In the genomic region with DNA sequence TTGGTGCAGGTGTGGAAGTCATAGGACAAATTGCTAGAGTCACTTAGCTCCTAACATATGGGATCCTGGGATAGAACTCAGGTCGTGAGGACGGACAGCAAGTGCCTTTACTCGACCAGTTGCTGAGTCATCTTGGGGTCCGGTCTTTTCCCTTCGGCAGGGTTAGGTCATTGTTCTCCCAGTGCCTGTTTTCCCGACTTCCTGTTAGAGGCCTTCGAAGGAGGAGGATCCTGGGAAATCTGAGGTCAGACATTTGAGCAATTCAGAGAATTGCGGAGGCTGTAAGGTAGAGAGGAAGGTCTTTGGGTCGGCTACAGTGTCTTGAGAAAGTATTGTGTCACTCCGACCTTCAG, we compare ENCODE assay signal across 8 mouse cellular contexts. TPM values are rescaled to one million over a fixed set of nuclear protein-coding genes. Genes with fewer than 3 reads are reported as not detected.
DNase-seq lines count a peak whose midpoint lies in the region; ATAC-seq and TF ChIP-seq lines count a peak whose summit lies in the region.

No protein-coding gene starts in this region.

- no peaks in the 10 kb centered on the region for H3K9me3 ChIP-seq in intestine, embryonic 14.5 days (ENCODE audit: control insufficient read depth, low read length)
- H3K9me3 ChIP-seq in lung, embryonic 15.5 days, result no peaks in the 10 kb centered on the region
- H3K9me3 ChIP-seq in stomach, embryonic 16.5 days (replicated peaks; ENCODE audit: control insufficient read depth, low read length), result no peaks in the 10 kb centered on the region

- DNase-seq in cerebellum, adult 2 months, result peak in 1 of 2 experiments; percentile 32
- no peak for DNase-seq in cerebellum, adult 18-20 months
- no peak for DNase-seq in intestine, embryonic 14.5 days (ENCODE audit: low spot score)
- no peak for DNase-seq in urinary bladder, postnatal 4 days (ENCODE audit: low spot score in 2 of 2)
- no peak for DNase-seq in left cerebral cortex, postnatal 36 days (ENCODE audit: low spot score in 2 of 2)

- intact Hi-C loops in left cerebral cortex, postnatal 36 days (cut with DNase I), result loop anchor here (2.0 kb wide), 1 partner anchor 16 kb away; no protein-coding TSS in a partner anchor

- TF ChIP-seq POLR2A in cerebellum, adult 2 months (IDR thresholded peaks at IDR 0.05; ENCODE audit: borderline replicate concordance, insufficient read depth, low read length), result no peak

- H3K27me3 ChIP-seq in cerebellum, adult 2 months (ENCODE audit: control insufficient read depth, insufficient read depth, low read length), result no peaks in the 10 kb centered on the region
- H3K27me3 ChIP-seq in intestine, embryonic 14.5 days (replicated peaks; ENCODE audit: control insufficient read depth, insufficient read depth, low read length), result no peaks in the 10 kb centered on the region
- H3K27me3 ChIP-seq in lung, embryonic 15.5 days, result no peaks in the 10 kb centered on the region
- H3K27me3 ChIP-seq in stomach, embryonic 16.5 days (ENCODE audit: control insufficient read depth, insufficient read depth, low read length), result no peaks in the 10 kb centered on the region; the same call in 1 of the 2 replicates

- peak overlapping the region; percentile 99 for H3K4me2 ChIP-seq in intestine, embryonic 14.5 days (ENCODE audit: low read length)
- H3K4me2 ChIP-seq in lung, embryonic 15.5 days, result peak overlapping the region; percentile 87
- peak overlapping the region; percentile 96 for H3K4me2 ChIP-seq in stomach, embryonic 16.5 days (ENCODE audit: low read depth, low read length)

- peak overlapping the region; percentile 77 for H3K9ac ChIP-seq in intestine, embryonic 14.5 days (ENCODE audit: low read length)
- H3K9ac ChIP-seq in lung, embryonic 15.5 days, result peak overlapping the region; percentile 61
- peak overlapping the region; percentile 91 for H3K9ac ChIP-seq in stomach, embryonic 16.5 days (ENCODE audit: low read length)

- no peak overlapping the region for H3K27ac ChIP-seq in cerebellum, adult 2 months (ENCODE audit: insufficient read depth, low read length)
- H3K27ac ChIP-seq in intestine, embryonic 14.5 days (ENCODE audit: low read depth), result peak overlapping the region; percentile 96
- H3K27ac ChIP-seq in lung, embryonic 15.5 days, result peak overlapping the region; percentile 87
- peak overlapping the region; percentile 97 for H3K27ac ChIP-seq in stomach, embryonic 16.5 days (ENCODE audit: low read length)

- H3K4me1 ChIP-seq in cerebellum, adult 2 months (ENCODE audit: control insufficient read depth, insufficient read depth, low read length), result no peaks in the 10 kb centered on the region
- peaks cover 27% of the 10 kb centered on the region for H3K4me1 ChIP-seq in intestine, embryonic 14.5 days (replicated peaks; ENCODE audit: control insufficient read depth, insufficient read depth, low read length)
- peaks cover 28% of the 10 kb centered on the region for H3K4me1 ChIP-seq in lung, embryonic 15.5 days
- H3K4me1 ChIP-seq in stomach, embryonic 16.5 days (ENCODE audit: control insufficient read depth, insufficient read depth, low read length), result peaks cover 27% of the 10 kb centered on the region

- 22% methylated on average over 10 of the region's 10 CpGs for WGBS in cerebellum, adult 2 months
- 13% methylated on average over 10 of the region's 10 CpGs for WGBS in intestine, embryonic 14.5 days
- 19% methylated on average over 10 of the region's 10 CpGs for WGBS in lung, embryonic 15.5 days
- 21% methylated on average over 10 of the region's 10 CpGs for WGBS in stomach, embryonic 16.5 days

- no peak for TF ChIP-seq CTCF in cerebellum, adult 2 months (IDR thresholded peaks at IDR 0.05; ENCODE audit: borderline replicate concordance, insufficient read depth, low read depth, low read length)

- ATAC-seq in erythroid progenitor cell, adult 5-6 weeks (replicated peaks; ENCODE audit: low FRiP score, poor library complexity, severe bottlenecking), result peak; percentile 17
- ATAC-seq in intestine, embryonic 14.5 days (replicated peaks; ENCODE audit: low FRiP score, low TSS enrichment, low read depth), result peak; percentile 12; the same call in 1 of the 2 replicates
- peak; percentile 4 for ATAC-seq in lung, embryonic 15.5 days (ENCODE audit: borderline replicate concordance, extremely low read depth, low FRiP score, low TSS enrichment)
- peak; percentile 0 for ATAC-seq in stomach, embryonic 16.5 days (ENCODE audit: insufficient read depth, low FRiP score)

- no peaks in the 10 kb centered on the region for H3K36me3 ChIP-seq in intestine, embryonic 14.5 days (ENCODE audit: control insufficient read depth, insufficient read depth, low read length)
- H3K36me3 ChIP-seq in lung, embryonic 15.5 days, result no peaks in the 10 kb centered on the region
- H3K36me3 ChIP-seq in stomach, embryonic 16.5 days (ENCODE audit: control insufficient read depth, insufficient read depth, low read length), result no peaks in the 10 kb centered on the region

- peak overlapping the region; percentile 79 for H3K4me3 ChIP-seq in cerebellum, adult 2 months (replicated peaks; ENCODE audit: insufficient read depth, low read depth, low read length)
- peak overlapping the region; percentile 62 for H3K4me3 ChIP-seq in intestine, embryonic 14.5 days (ENCODE audit: low read depth, low read length)
- peak overlapping the region; percentile 70 for H3K4me3 ChIP-seq in lung, embryonic 15.5 days
- H3K4me3 ChIP-seq in stomach, embryonic 16.5 days (replicated peaks; ENCODE audit: low read length), result peak overlapping the region; percentile 68

RNA-seq across cellular contexts. Expression of a gene that starts 19.2 kb away (rescaled TPM):
- polyA plus RNA-seq in cerebellum, adult 2 months (2012; rRNA removed), result 5.7 and 6.6 TPM in 2 replicates
- 17.7 and 28.5 TPM in 2 replicates for total RNA-seq in erythroid progenitor cell, adult 5-6 weeks (2015; ENCODE audit: low replicate concordance)
- total RNA-seq in erythroid progenitor cell, adult 5-6 weeks (2017; ENCODE audit: low replicate concordance), result 13.7 and 15.2 TPM in 2 replicates
- 8.1 and 9.1 TPM in 2 replicates for polyA plus RNA-seq in intestine, embryonic 14.5 days (2014; fragmentation: Nextera tagmentation; extraction: Ambion mirVana)
- 5.4 and 5.6 TPM in 2 replicates for polyA plus RNA-seq in lung, embryonic 15.5 days (2015; fragmentation: Nextera tagmentation; extraction: Ambion mirVana)
- polyA plus RNA-seq in stomach, embryonic 16.5 days (2015; fragmentation: Nextera tagmentation; extraction: Ambion mirVana), result 7.5 and 7.6 TPM in 2 replicates
- total RNA-seq in left cerebral cortex, postnatal 36 days (2021), result 1 to 10 TPM; 2.5 to 4.2 TPM

RNA-seq across cellular contexts. Expression of a gene that starts 50.6 kb away (rescaled TPM):
- 0.10 and 0.17 TPM in 2 replicates for polyA plus RNA-seq in cerebellum, adult 2 months (2012; rRNA removed)
- not detected in 2 replicates for total RNA-seq in erythroid progenitor cell, adult 5-6 weeks (2015; ENCODE audit: low replicate concordance)
- total RNA-seq in erythroid progenitor cell, adult 5-6 weeks (2017; ENCODE audit: low replicate concordance), result not detected in 2 replicates
- 1.1 and 2.0 TPM in 2 replicates for polyA plus RNA-seq in intestine, embryonic 14.5 days (2014; fragmentation: Nextera tagmentation; extraction: Ambion mirVana)
- 0.09 and 0.16 TPM in 2 replicates for polyA plus RNA-seq in lung, embryonic 15.5 days (2015; fragmentation: Nextera tagmentation; extraction: Ambion mirVana)
- 0.81 and 0.90 TPM in 2 replicates for polyA plus RNA-seq in stomach, embryonic 16.5 days (2015; fragmentation: Nextera tagmentation; extraction: Ambion mirVana)
- not detected for total RNA-seq in left cerebral cortex, postnatal 36 days (2021)
